ENCODE assay signal across 39 mouse cellular contexts in the genomic region with DNA sequence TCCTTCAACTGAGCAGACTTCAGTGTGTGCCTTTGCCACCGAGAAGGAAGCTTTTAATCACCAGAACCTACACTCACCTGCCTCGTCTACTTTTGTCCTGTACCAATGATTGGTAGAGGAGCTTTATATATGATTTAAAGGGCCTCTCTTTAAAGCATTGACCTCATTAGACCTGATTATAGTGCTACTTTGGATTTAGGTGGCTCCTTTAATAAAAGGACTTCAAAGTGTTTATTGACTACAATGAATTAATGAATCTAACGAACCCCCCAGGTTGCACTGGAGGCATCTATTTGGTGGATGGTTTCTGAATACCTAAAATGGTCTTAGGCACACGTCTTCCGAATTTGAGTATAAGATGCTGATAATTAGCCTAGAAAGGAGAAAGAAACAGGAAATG. TPM values are rescaled to one million over a fixed set of nuclear protein-coding genes. Genes with fewer than 3 reads are reported as not detected.
"Had no signal": no experiment of that assay in that cellular context is flagged by ENCODE, and none has a peak within 500 bp of the region (broad histone marks: within the 10 kb centered on the region; RNA-seq: fewer than 3 reads in every experiment).

A gene (minus strand): TSS at position 101 of the 400 bp plus-strand sequence.

- H3K4me3 ChIP-seq: left cerebral cortex, adult 2 months; limb, embryonic 10.5 days; limb, embryonic 12.5 days; limb, embryonic 13.5 days; limb, embryonic 15.5 days; liver, embryonic 12.5 days; liver, embryonic 13.5 days; liver, embryonic 15.5 days; lung, embryonic 15.5 days; midbrain, embryonic 10.5 days; midbrain, embryonic 12.5 days; midbrain, embryonic 13.5 days; midbrain, embryonic 15.5 days; myocyte; neural tube, embryonic 12.5 days had no signal

- H3K9me3 ChIP-seq: limb, embryonic 10.5 days; limb, embryonic 12.5 days; limb, embryonic 13.5 days; limb, embryonic 15.5 days; liver, embryonic 12.5 days; liver, embryonic 13.5 days; liver, embryonic 15.5 days; lung, embryonic 15.5 days; midbrain, embryonic 10.5 days; midbrain, embryonic 12.5 days; midbrain, embryonic 13.5 days; midbrain, embryonic 15.5 days; neural tube, embryonic 12.5 days had no signal

- H3K36me3 ChIP-seq: limb, embryonic 10.5 days; limb, embryonic 12.5 days; limb, embryonic 13.5 days; limb, embryonic 15.5 days; liver, embryonic 12.5 days; liver, embryonic 13.5 days; liver, embryonic 15.5 days; lung, embryonic 15.5 days; midbrain, embryonic 10.5 days; midbrain, embryonic 12.5 days; midbrain, embryonic 13.5 days; midbrain, embryonic 15.5 days; neural tube, embryonic 12.5 days had no signal

- ATAC-seq: liver, embryonic 12.5 days; liver, postnatal 0 days; lung, postnatal 0 days; midbrain, embryonic 13.5 days; midbrain, embryonic 15.5 days; midbrain, embryonic 16.5 days had no signal

- H3K4me1 ChIP-seq: limb, embryonic 12.5 days; limb, embryonic 13.5 days; limb, embryonic 15.5 days; liver, embryonic 12.5 days; liver, embryonic 13.5 days; liver, embryonic 15.5 days; lung, embryonic 15.5 days; midbrain, embryonic 10.5 days; midbrain, embryonic 12.5 days; midbrain, embryonic 13.5 days; midbrain, embryonic 15.5 days; neural tube, embryonic 12.5 days had no signal

- H3K27me3 ChIP-seq: liver, embryonic 13.5 days; lung, embryonic 15.5 days; midbrain, embryonic 12.5 days; midbrain, embryonic 13.5 days; midbrain, embryonic 15.5 days; neural tube, embryonic 12.5 days had no signal

RNA-seq across cellular contexts. Expression of the gene that starts here (rescaled TPM):
- total RNA-seq: left cerebral cortex, adult 2 months; left cerebral cortex, adult 8-10 months; left cerebral cortex, postnatal 10 days; left cerebral cortex, postnatal 25 days; left cerebral cortex, postnatal 36 days; left cerebral cortex, postnatal 4 days; liver, adult 2 months; megakaryocyte progenitor cell, adult 5-6 weeks; megakaryocyte-erythroid progenitor cell, adult 5-6 weeks; midbrain, postnatal 0 days; monocyte, adult 5-6 weeks had no signal
- polyA plus RNA-seq: limb, embryonic 11.5 days; limb, embryonic 12.5 days; limb, embryonic 13.5 days; limb, embryonic 14.5 days; limb, embryonic 15.5 days; liver, adult 2 months; liver, embryonic 11.5 days; liver, embryonic 12.5 days; liver, embryonic 13.5 days; liver, embryonic 15.5 days; liver, embryonic 16.5 days; liver, postnatal 0 days; lung, adult 2 months; lung, embryonic 14.5 days; lung, embryonic 15.5 days; lung, embryonic 16.5 days; lung, postnatal 0 days; macrophage; midbrain, embryonic 10.5 days; midbrain, embryonic 11.5 days; midbrain, embryonic 12.5 days; midbrain, embryonic 13.5 days; midbrain, embryonic 14.5 days; midbrain, embryonic 15.5 days; midbrain, embryonic 16.5 days; myocyte; neural tube, embryonic 11.5 days; neural tube, embryonic 12.5 days had no signal
